Mouse (Mus musculus) liver, postnatal 0 days (tissue): Measurements from ENCODE around the gene Pigo. TPM values are rescaled to one million over a fixed set of nuclear protein-coding genes. Genes with fewer than 3 reads are reported as not detected.

Source experiments
- ATAC-seq: fragments of 200-750 bp; cut with Nextera tagmentation; 2 replicates; pipeline ENCODE4 v1.8.0; 2017; ENCODE audit warnings: mild to moderate bottlenecking, moderate library complexity
- DNase-seq: peaks from one replicate; pipeline ENCODE4 v3.0.0-alpha.2; 2016
- H3K27ac ChIP-seq: fragments of 300-500 bp; sonication (generic); 2 replicates; pipeline ENCODE4 v1.5.1; 2014; ENCODE audit warnings: antibody characterized with exemption, moderate library complexity, mild to moderate bottlenecking, low read depth
- H3K27me3 ChIP-seq: fragments of 300-500 bp; sonication (generic); 2 replicates; pipeline ENCODE4 v1.6.1; 2014; ENCODE audit warnings: low read length, control low read depth, mixed read lengths; ENCODE audit not compliant: insufficient read depth
- H3K36me3 ChIP-seq: fragments of 300-500 bp; sonication (generic); replicated peaks from 2 replicates; pipeline ENCODE4 v1.6.1; 2014; ENCODE audit warnings: mild to moderate bottlenecking, control low read depth, low read length, moderate library complexity, mixed read lengths; ENCODE audit not compliant: insufficient read depth
- H3K4me1 ChIP-seq: fragments of 300-500 bp; sonication (generic); 2 replicates; pipeline ENCODE4 v1.6.1; 2014; ENCODE audit warnings: antibody characterized with exemption, mild to moderate bottlenecking, control low read depth; ENCODE audit not compliant: insufficient read depth
- H3K4me2 ChIP-seq: fragments of 300-500 bp; sonication (generic); 2 replicates; pipeline ENCODE4 v1.6.1; 2014; ENCODE audit warnings: low read depth, mild to moderate bottlenecking, low read length, moderate library complexity, mixed read lengths
- H3K4me3 ChIP-seq: fragments of 300-500 bp; sonication (generic); 2 replicates; pipeline ENCODE4 v1.5.1; 2014; ENCODE audit warnings: low read depth, low read length
- H3K9ac ChIP-seq: fragments of 300-500 bp; sonication (generic); replicated peaks from 2 replicates; pipeline ENCODE4 v1.6.1; 2014; ENCODE audit warnings: mild to moderate bottlenecking, moderate library complexity
- H3K9me3 ChIP-seq: fragments of 300-500 bp; sonication (generic); 2 replicates; pipeline ENCODE4 v1.6.1; 2016; ENCODE audit warnings: mild to moderate bottlenecking, control low read depth, low read length, mixed read lengths
- CTCF ChIP-seq: sonication (generic); IDR thresholded peaks from 2 replicates; pipeline ENCODE4 v1.5.1; 2016; ENCODE audit warnings: antibody characterized with exemption, low read depth
- EP300 ChIP-seq: IDR thresholded peaks from 2 replicates; pipeline ENCODE4 v1.6.1; 2016; ENCODE audit warnings: antibody characterized with exemption, low read depth, mild to moderate bottlenecking
- WGBS: fragments of 180-500 bp; shearing (Covaris S2); extraction: QIAGEN DNeasy Blood & Tissue Kit; methylation state at CpG from one replicate; pipeline ENCODE4 v1.1.7; 2014; ENCODE audit not compliant: insufficient replicate concordance; 5-methylcytosine and 5-hydroxymethylcytosine counted together
- polyA plus RNA-seq: library from polyadenylated mRNA; unstranded; fragments of >200 nt; fragmentation: Nextera tagmentation; extraction: Ambion mirVana; gene quantifications from 2 replicates; pipeline ENCODE4 v1.2.1, GENCODE M21; 2015

The Pigo gene
- polyA plus RNA-seq, 1 experiment from 2014 or later = 8.3 TPM

DNA sequence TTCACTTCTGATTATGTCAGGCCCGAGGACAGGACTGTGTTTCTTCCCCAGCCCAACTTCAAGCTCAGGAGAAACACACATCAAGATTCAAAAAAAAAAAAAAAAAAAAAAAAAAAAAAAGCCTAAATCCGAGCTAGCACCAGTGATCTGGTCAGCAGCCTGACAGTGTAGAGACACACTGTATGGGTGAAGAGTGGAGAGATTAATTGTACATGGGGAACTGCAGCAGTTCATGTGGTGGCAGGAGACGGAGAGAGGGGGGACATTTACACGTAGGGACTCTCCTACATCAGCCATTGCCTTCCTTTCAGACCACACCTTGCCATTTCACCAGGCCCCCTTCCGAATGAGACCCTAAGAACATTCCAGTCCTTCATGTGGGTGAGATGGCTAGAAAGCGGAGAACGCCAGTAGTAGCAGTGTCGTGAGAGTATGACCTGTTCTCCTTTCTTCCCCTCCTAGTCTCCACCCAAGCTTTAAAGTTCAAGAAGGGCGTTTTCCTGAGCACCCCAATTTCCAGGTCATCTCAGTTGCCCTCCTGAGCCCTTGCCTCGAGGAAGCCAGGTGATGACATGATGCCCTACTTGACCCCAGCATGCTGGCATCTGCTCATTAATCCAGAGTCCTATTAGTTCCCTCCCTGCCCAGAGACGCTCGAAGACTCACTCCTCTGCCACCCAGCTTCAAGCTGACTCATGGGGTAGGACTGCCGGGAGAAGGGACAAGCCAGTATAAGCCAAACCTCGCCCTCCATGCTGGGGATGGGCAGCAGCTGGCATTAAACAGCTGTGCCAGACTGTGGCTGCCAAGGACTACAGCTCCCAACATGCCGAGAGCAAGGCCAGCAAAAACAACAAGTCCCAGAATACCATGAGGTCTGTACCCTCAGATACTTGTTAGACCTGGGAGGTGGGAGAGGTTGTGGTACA, 13.2 kb upstream of the Pigo start:
- DNase-seq (peak; percentile 58), ATAC-seq (peak; percentile 9)
- no peaks in the 10 kb centered on the region for H3K27me3 ChIP-seq
- H3K4me1 ChIP-seq = peaks cover 41% of the 10 kb centered on the region
- whole genome bisulfite sequencing = 51% methylated on average over 15 of the region's 15 CpGs
- peak overlapping the region; percentile 68 for H3K4me3 ChIP-seq
- no peak for TF ChIP-seq CTCF
- TF ChIP-seq EP300 = no peak
- H3K9me3 ChIP-seq = no peaks in the 10 kb centered on the region
- H3K27ac ChIP-seq = peak overlapping the region; percentile 87
- peaks cover 28% of the 10 kb centered on the region for H3K36me3 ChIP-seq
- peak overlapping the region; percentile 84 for H3K4me2 ChIP-seq
- H3K9ac ChIP-seq = peak overlapping the region; percentile 83

DNA sequence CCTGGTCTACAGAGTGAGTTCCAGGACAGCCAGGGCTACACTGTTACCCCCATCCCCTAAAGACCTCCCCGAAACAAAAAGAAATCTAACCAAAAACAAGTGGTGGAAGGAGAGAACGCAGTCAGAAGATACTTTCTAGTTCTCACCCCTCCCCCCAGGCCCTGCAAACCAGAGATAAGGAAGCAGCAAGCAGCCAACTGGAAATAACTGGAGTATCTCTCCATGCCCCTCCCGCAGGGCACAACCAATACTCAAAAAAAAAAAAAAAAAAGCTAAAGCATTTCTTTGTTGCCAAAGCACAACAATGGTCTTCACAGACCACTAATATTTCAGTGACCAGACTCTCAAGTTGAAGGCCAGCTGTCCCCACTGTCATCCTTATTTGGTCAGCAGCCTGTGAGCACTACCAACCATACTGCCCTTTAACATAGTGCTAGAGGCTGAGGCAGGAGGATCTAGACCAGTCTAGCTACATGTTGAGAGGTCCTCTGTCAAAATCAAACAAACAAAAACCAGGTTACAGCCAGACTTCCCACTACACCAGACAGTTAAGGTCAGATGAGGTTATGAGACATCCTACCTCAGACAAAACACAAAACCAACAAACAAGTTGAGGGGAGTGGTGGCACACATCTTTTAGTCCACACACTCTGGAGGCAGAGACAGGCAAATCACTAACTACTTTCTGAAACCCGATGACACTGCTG, 12.4 kb upstream of the Pigo start:
- peak; percentile 96 for TF ChIP-seq EP300
- TF ChIP-seq CTCF = no peak
- H3K9me3 ChIP-seq = no peaks in the 10 kb centered on the region
- peaks cover 31% of the 10 kb centered on the region for H3K36me3 ChIP-seq
- 16% methylated on average over 4 of the region's 4 CpGs for WGBS
- DNase-seq (peak; percentile 84), ATAC-seq (peak; percentile 40)
- H3K27me3 ChIP-seq = no peaks in the 10 kb centered on the region
- peak overlapping the region; percentile 83 for H3K9ac ChIP-seq
- peaks cover 37% of the 10 kb centered on the region for H3K4me1 ChIP-seq
- H3K4me3 ChIP-seq = peak overlapping the region; percentile 68
- peak overlapping the region; percentile 84 for H3K4me2 ChIP-seq
- peak overlapping the region; percentile 87 for H3K27ac ChIP-seq

DNA sequence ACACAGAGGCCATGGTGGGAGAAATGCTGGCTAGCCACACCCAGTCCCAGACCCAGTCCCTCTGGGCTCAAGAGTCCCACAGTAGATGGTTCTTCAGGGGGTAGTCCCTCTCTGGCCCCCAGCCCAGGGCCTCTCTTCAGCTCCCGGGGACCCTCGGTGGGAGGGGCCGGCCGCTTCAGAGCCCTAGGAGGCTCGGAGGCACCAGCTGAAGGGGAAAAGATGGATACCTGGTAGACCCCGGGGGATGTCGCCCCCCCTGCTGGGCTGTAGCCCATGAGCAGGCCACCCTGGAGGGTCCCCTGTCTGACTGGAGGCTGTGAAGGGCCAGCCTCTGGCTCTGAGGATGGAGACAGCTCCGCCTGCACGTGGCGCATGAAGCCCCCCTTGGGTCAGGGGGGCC, 10.7 kb upstream of the Pigo start:
- H3K4me1 ChIP-seq = peaks cover 37% of the 10 kb centered on the region
- no peak overlapping the region for H3K27ac ChIP-seq
- DNase-seq (no peak), ATAC-seq (no peak)
- 87% methylated on average over 10 of the region's 10 CpGs for WGBS
- no peaks in the 10 kb centered on the region for H3K27me3 ChIP-seq
- TF ChIP-seq EP300 = no peak
- no peak for TF ChIP-seq CTCF
- H3K36me3 ChIP-seq = peaks cover 31% of the 10 kb centered on the region
- H3K4me2 ChIP-seq = peak overlapping the region; percentile 37; the same call in 1 of the 2 replicates
- H3K9me3 ChIP-seq = no peaks in the 10 kb centered on the region
- no peak overlapping the region for H3K9ac ChIP-seq
- H3K4me3 ChIP-seq = no peak overlapping the region

DNA sequence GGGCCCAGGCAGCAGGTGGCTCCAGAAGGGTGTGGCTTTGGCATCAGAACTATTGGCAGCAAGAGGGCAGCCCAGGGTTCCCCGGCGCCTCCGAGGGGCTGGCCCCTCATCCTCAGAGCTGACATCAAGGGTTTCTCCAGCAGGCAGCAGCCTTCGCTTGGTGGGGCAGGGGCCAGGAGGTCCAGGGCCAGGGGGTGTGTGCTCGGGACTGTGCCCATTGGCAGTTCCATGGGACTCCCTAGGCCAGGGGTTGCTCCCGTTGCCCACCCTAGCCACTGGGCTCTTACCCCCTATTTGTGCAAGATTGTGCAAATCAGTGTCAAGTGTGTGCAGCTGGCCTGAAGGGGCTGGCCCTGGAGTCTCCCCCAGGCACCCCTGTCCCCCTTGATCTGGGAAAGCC, 10.2 kb upstream of the Pigo start:
- no peak overlapping the region for H3K27ac ChIP-seq

DNA sequence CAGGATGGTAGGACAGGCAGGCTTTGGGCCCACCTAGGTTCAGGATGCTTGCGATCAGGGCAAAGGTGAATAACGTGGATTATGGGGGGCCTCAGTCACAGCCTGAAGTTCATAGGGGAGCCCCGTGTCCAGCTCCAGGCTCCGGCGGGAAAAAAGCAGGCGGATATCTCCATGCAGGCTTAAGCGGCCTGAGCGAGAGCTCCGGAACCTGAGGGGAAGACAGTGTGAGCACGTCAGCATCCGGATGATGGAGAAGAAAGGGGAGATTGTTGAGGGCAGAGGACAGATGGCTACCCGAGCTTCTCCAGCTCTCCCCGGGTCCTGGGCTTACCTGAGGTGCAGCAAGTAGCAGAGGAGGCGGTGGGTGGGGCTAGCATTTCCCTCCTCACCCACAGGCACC, 7.9 kb upstream of the Pigo start:
- no peak overlapping the region for H3K9ac ChIP-seq
- H3K9me3 ChIP-seq = no peaks in the 10 kb centered on the region
- 84% methylated on average over 14 of the region's 14 CpGs for WGBS
- H3K4me3 ChIP-seq = no peak overlapping the region
- no peak overlapping the region for H3K4me2 ChIP-seq
- TF ChIP-seq CTCF = no peak
- no peak for TF ChIP-seq EP300
- H3K36me3 ChIP-seq = peaks cover 43% of the 10 kb centered on the region
- no peak for DNase-seq
- no peak for ATAC-seq
- no peak overlapping the region for H3K27ac ChIP-seq
- peaks cover 29% of the 10 kb centered on the region for H3K4me1 ChIP-seq
- no peaks in the 10 kb centered on the region for H3K27me3 ChIP-seq

More for the DNA sequence above, 10.2 kb upstream of the Pigo start:
- DNase-seq = no peak
- 65% methylated on average over 6 of the region's 6 CpGs for WGBS
- Histone ChIP-seq H3K4me1 (peaks cover 35% of the 10 kb centered on the region), H3K4me2 (no peak overlapping the region; the same call in 1 of the 2 replicates), H3K9ac (no peak overlapping the region), H3K27me3 (no peaks in the 10 kb centered on the region), H3K4me3 (no peak overlapping the region), H3K36me3 (peaks cover 31% of the 10 kb centered on the region), H3K9me3 (no peaks in the 10 kb centered on the region)
- ATAC-seq = no peak
- TF ChIP-seq EP300 = no peak
- no peak for TF ChIP-seq CTCF

GRCm38 (mm10) chr4:43032501-43032900, 6.9 kb upstream of the Pigo start:
- WGBS = 82% methylated on average over 1 of the region's 1 CpGs
- Histone ChIP-seq H3K9me3 (no peaks in the 10 kb centered on the region), H3K36me3 (peaks cover 50% of the 10 kb centered on the region), H3K4me2 (no peak overlapping the region), H3K4me1 (peaks cover 20% of the 10 kb centered on the region), H3K27ac (no peak overlapping the region), H3K9ac (no peak overlapping the region), H3K27me3 (no peaks in the 10 kb centered on the region), H3K4me3 (no peak overlapping the region)
- DNase-seq (no peak), ATAC-seq (no peak)
- no peak for TF ChIP-seq EP300
- TF ChIP-seq CTCF = no peak
